Mouse (Mus musculus) left cerebral cortex, postnatal 25 days (tissue): Measurements from ENCODE around the gene Stk25. TPM values are rescaled to one million over a fixed set of nuclear protein-coding genes. Genes with fewer than 3 reads are reported as not detected.
A peak's percentile ranks its signal among the peaks of the same experiment; 100 is the strongest.

Experiments used
- DNase-seq, 2 experiments: peaks; one replicate each; pipeline ENCODE4 v3.0.0; 2022; ENCODE audit warnings: low spot score in 2 of 2, mixed read lengths in 1 of 2
- intact Hi-C: fragments of 180-260 bp; cut with DNase I; formaldehyde crosslinking; loops from one replicate; pipeline ENCODE4 v1.15.1; 2025
- total RNA-seq, 2 experiments: library from RNA; stranded (reverse); gene quantifications; 2 replicates each; pipeline ENCODE4 v1.2.3; 2021

Stk25 gene
- total RNA-seq, 2 experiments from 2014 or later: 376 to 384 TPM

- intact Hi-C loops: no loop called here
- DNase-seq: no peak
Measured at GRCm38 (mm10) chr1:93618948-93619347, 39.5 kb downstream of the Stk25 start.

GRCm38 (mm10) chr1:93618059-93618748 lies 40.3 kb downstream of the Stk25 start:
- intact Hi-C loops: no loop called here
- no peak for DNase-seq

GRCm38 (mm10) chr1:93609762-93610161 lies 48.7 kb downstream of the Stk25 start:
- DNase-seq: no peak
- intact Hi-C loops: no loop called here

GRCm38 (mm10) chr1:93608696-93609245 lies 49.7 kb downstream of the Stk25 start:
- intact Hi-C loops: no loop called here
- no peak for DNase-seq

- no peak for DNase-seq
- intact Hi-C loops: no loop called here
Measured at GRCm38 (mm10) chr1:93607090-93608083, 51.1 kb downstream of the Stk25 start.

- DNase-seq: no peak
- intact Hi-C loops: no loop called here
Measured at GRCm38 (mm10) chr1:93603921-93604320, 54.5 kb downstream of the Stk25 start.

- no peak for DNase-seq
- intact Hi-C loops: no loop called here
Measured at GRCm38 (mm10) chr1:93602911-93603310, 55.5 kb downstream of the Stk25 start.

- peak in 1 of 2 experiments; percentile 15 for DNase-seq
- intact Hi-C loops: no loop called here
Measured at GRCm38 (mm10) chr1:93595916-93596315, 62.5 kb downstream of the Stk25 start.

GRCm38 (mm10) chr1:93593960-93594359 lies 64.5 kb downstream of the Stk25 start:
- intact Hi-C loops: no loop called here
- DNase-seq: no peak

- intact Hi-C loops: no loop called here
- no peak for DNase-seq
Measured at GRCm38 (mm10) chr1:93588346-93588745, 70.1 kb downstream of the Stk25 start.

- DNase-seq: no peak
- intact Hi-C loops: no loop called here
Measured at GRCm38 (mm10) chr1:93581545-93581944, 76.9 kb downstream of the Stk25 start.

GRCm38 (mm10) chr1:93577861-93578260 lies 80.6 kb downstream of the Stk25 start:
- intact Hi-C loops: no loop called here
- peak; percentile 49 to 82 for DNase-seq

- DNase-seq: peak; percentile 9 to 28
- intact Hi-C loops: no loop called here
Measured at GRCm38 (mm10) chr1:93577066-93577465, 81.4 kb downstream of the Stk25 start.

Other genes starting within 250 kb of the Stk25 start
- gene Hdlbp, start 179.8 kb downstream of the Stk25 start, total RNA-seq: 100 to 1,000 TPM; 162 to 171 TPM
- gene Farp2, start 146.6 kb downstream of the Stk25 start, total RNA-seq: 10 to 100 TPM; 10.8 to 13.3 TPM
- gene Bok, start 27.0 kb upstream of the Stk25 start, total RNA-seq: 10 to 100 TPM; 23.6 to 27.5 TPM
- gene Atg4b, start 92.8 kb upstream of the Stk25 start, total RNA-seq: 10 to 100 TPM; 73.6 to 79.9 TPM
- gene Thap4, start 96.2 kb upstream of the Stk25 start, total RNA-seq: 10 to 100 TPM; 39.6 TPM
- gene Dtymk, start 143.3 kb upstream of the Stk25 start, total RNA-seq: 10 to 100 TPM; 47.7 to 53.3 TPM
- 10 to 100 TPM; 10.6 to 12.1 TPM for gene Ing5, start 145.3 kb upstream of the Stk25 start, total RNA-seq
- 10 to 100 TPM; 13.3 to 15.8 TPM for gene D2hgdh, start 166.2 kb upstream of the Stk25 start, total RNA-seq
- gene Gal3st2, start 202.6 kb upstream of the Stk25 start, total RNA-seq: under 1 TPM in 1 of 2 experiments, not detected in 1; 0.69 TPM